Mouse (Mus musculus) ZHBTc4 (cell line): Measurements from ENCODE around the gene Gm10401.
"Not testable (repeated sequence)": the region's sequence is repeated elsewhere in the genome, so short reads cannot be mapped to it uniquely, and the experiment has no call there.

Experiments used
- DNase-seq: peaks from one replicate; pipeline ENCODE4 v3.0.0-alpha.2; 2011; ENCODE audit warnings: low read depth, low spot score

Gm10401 gene

DNA sequence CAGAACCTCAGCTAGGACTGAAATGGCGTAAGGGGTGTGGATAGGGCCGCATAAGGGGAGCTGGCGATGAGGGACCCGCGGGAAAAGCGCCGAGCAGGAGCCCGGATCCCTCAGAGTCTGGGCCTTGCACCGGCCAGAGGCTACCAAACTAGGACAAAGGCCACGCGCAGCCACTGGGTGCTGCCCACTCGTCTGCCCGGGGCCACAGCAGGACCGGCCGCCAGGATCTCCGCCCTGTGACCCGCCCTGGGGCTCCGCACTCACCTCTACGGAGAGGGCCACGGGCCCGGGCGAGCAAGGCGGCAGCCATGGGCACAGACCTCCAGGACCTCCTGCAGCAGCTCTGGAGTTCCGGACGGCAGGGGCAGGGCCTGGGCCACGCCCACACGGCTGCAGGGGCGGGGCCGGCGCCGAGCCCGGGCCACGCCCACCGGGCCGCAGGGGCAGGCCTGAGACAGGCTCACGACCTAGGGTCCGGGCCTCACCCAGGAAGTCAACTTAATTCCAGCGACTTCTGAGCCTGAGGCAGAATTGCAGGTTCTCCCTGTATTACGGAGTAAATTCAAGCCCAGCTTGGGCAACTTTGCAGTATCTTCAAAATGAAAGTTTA lies 21.0 kb upstream of the Gm10401 start, which contains the start of gene Acads:
Gene Acads, minus strand, starts transcription at position 386 of the 610 bp plus-strand sequence.
- DNase-seq, result peak; percentile 89

DNA sequence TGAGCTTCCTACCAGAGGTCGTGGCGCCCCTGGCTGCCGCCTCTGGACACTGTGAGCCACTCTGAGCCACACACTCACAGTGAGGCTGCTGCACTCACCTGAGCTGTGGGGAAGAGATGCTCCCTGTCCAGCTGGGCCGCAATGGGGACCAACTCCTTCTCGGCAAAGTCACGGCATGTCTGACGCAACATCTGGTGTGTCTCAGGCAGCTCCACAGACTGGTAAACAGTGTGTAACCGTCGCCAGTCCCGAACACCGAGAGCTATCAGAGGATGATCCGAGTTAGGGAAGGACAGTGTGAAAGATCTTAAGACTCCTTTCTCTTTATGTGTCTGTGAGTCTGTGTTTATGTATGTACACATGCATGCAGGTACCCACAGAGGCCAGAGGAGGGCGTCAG lies 19.4 kb upstream of the Gm10401 start:
- no peak for DNase-seq

GRCm38 (mm10) chr5:115116426-115116825 lies 18.3 kb upstream of the Gm10401 start:
- DNase-seq, result peak; percentile 70

- DNase-seq, result no peak
Observed at GRCm38 (mm10) chr5:115114501-115114900, 16.4 kb upstream of the Gm10401 start.

GRCm38 (mm10) chr5:115113244-115113643 lies 15.1 kb upstream of the Gm10401 start:
- no peak for DNase-seq

DNA sequence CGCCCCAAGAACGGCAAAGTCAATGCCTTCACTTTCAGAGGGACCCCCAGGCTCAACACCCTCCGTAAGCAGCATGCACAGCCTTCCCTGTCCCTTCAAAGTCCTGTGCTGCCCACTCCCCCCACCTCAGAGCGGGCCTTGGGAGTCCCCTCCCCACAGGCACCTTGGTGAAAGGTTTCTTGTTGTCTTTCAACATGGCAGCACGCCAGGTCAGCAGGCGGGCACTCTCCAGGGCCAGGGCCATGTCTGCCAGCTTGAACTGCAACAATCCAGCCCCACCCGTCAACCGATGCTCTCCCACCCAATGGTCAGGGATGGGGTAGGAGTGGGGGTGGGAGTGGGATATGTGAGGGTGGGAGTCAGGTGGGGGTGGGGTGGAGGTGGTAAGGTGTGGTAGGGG lies 13.1 kb upstream of the Gm10401 start:
- no peak for DNase-seq

- DNase-seq, result not testable (repeated sequence)
Observed at GRCm38 (mm10) chr5:115103253-115103652, 5.2 kb upstream of the Gm10401 start.

DNA sequence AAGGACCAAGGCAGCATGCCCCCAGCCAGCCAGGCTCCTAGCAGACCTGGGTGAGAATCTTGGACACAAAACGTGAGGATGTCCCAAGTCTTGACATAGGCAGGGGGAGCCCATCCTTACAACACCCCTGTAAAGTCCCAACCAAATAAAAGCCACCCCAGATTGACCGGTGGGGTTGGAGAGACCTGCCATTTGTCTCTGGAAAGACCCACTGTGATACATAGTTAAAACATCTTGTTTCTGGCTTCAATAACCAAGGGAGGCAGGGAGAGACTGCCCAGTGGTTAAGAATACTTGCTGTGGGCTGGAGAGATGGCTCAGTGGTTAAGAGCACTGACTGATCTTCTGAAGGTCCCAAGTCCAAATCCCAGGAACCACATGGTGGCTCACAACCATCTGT lies 4.1 kb upstream of the Gm10401 start:
- no peak for DNase-seq

DNA sequence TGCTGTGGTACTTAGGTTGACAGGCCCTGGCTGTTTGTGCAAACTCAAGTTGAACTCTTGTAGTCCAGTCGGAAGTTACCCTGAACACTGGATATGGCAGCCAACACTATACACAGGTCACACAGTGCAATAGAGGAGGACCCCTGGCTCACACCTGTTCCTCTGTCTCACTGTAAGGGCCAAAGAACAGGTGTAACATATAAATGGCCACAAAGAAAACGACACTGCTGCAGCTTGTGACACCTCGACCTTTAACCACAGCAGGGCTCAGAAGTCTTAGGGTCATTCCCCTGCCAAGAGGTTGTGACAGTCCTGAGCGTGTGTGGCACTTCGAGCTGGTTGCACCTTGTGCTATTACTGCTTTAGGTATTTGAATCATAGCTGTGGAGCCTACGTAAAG lies 2.4 kb upstream of the Gm10401 start:
- DNase-seq, result no peak

DNA sequence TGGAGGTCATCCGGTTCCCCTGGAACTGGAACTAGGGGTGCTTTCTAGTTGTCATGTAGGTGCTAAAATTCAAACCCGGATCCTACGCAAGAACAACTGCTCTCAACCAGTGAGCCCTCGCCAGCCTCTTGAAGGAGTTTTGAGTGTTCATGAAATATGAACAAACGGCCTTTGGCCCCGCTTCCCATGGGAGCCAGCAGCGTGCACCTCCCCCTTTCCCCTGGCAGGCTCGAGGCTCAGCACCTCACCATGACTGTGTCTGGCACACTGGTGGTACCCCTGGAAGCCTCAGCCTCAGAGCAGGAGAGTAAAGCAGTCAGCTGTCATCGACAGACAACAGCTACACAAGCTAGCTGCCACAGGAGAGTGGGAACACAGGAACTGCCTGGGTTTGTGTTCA lies 1.9 kb upstream of the Gm10401 start:
- no peak for DNase-seq

- DNase-seq, result no peak
Observed at GRCm38 (mm10) chr5:115099530-115099929, 1.4 kb upstream of the Gm10401 start.

DNA sequence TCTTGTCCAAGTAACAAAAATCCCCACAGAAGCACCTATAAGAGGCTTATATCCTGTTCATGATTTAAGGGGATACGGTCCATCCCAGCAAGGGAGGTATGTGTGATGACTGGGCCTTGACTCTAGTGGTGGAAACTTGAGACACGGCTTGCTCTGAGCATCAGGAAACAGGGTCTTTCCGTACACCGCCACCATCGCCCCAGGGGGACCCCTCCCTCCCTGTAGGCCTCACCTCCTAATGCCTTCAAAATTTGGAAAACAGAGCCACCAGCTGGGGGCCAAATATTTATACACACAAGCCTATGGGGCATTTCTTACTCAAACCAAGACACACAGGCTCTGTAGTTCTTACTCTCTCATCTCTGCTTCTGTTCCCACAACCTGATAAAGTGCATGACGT lies 6.3 kb downstream of the Gm10401 start:
- peak; percentile 60 for DNase-seq

DNA sequence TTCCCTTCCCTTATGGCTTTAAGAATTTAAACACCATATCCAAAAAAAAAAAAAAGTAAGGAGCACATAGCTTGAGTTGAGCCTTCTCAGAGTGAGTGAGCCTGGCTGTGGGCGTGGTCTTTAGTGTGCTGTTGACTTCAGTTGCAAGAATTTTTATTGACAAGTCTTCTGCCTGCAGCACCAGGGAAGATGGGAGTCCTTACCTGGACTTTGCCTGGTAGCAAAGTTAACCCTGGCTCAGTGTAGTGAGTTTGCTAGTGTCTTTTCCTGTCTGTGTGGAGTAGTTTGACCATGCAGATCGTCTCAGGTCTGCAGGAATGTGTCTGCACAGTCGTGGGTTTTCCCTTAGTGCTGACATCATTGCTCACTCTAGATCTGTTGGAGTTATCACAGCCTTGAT lies 7.1 kb downstream of the Gm10401 start:
- DNase-seq, result peak; percentile 47

- DNase-seq, result no peak
Observed at GRCm38 (mm10) chr5:115089592-115090268, 8.4 kb downstream of the Gm10401 start.

GRCm38 (mm10) chr5:115085675-115086074 lies 12.4 kb downstream of the Gm10401 start:
- no peak for DNase-seq

DNA sequence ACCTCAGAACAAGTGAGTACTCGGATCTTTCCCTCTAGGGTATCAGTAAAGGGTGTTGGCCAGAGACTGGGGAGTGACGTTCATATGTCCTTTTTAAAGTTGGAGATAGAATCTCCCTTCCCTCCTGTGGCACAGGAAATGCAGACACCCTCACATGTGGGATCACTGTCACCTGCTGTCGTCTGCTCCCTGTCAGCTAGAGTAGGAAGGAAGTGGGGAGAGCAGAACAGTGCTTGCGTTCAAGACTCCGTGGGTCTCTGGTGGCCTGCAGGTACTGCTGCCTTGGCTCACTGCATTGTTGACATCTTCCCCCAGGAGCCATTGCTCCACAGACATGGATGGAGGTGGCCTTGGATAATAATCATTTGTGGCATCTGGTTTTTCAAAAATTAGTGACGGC lies 14.6 kb downstream of the Gm10401 start:
- no peak for DNase-seq

DNA sequence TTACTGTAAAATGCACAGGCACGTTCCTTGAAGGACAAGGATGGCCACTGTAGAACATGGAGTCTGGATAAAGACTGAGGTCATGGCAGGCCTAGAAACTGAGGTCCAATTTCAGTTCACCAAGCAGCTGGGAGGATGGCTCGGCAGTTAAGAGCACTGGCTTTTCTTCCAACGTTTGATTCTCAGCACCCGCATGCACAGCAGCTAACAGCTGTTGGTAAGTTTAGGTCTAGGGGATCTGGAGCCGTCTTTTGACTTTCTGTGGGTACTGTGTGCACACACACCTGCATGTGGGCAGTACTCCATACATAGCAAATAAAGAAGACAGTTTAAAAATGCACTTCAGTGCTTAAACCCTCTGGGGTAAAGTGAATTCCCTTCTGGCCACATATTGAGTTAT lies 16.5 kb downstream of the Gm10401 start:
- no peak for DNase-seq

DNA sequence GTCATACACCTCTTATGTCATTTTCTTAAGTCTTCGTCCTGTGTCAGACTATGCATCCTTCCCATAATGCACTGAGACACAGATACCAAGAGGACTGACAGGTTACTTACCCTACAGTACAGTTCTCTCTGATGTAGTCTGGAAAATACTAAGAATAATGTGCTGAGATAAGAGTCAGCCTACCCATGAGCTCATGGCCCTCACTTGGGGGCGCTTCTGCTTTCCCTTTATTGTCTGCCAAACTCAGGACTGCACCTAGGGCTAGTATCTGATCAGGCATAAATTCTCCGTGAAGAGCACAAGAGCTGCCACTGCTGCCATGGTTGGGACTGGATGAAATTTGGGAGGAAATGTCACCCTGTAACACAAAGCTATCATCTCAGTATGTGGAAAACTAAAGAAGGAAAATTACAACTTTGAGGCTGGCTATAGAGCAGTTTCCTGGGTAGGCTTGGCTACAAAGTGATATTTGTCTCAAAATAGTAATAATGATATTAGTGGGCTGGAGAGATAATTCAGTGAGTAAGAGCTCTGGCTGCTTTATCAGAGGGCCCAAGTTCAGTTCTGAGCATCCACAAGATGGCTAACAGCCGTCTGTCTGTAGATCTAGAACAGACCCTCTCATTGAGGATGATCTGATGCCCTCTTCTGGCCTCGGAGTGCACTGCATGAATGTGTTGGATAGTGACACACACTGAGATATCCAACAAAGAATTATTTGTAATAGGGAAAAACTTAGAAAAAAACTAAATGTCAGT lies 21.8 kb downstream of the Gm10401 start:
- peak; percentile 80 for DNase-seq

GRCm38 (mm10) chr5:115074749-115075148 lies 23.3 kb downstream of the Gm10401 start:
- no peak for DNase-seq

DNA sequence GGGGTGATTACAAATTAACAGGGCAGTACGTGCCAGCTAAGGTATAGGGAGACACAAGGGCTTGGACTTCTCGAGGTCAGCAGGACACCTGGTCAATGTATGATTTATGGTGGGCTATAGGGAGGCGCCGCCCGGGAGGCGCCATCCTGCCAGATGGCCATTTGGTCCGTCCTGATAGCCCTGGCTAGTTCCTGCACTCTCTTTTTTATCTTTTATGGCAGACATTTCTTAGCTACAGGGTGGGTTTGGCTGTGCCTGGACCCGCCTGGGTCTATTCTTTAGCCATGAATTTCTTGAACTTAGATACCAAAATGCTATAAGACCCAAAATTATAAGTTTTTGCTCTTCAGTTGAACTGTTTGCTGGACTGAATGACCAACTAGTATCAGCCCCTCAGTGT lies 24.8 kb downstream of the Gm10401 start:
- DNase-seq, result not testable (repeated sequence)

- no peak for DNase-seq
Observed at GRCm38 (mm10) chr5:115072143-115072542, 26.0 kb downstream of the Gm10401 start.

GRCm38 (mm10) chr5:115071096-115071901 lies 26.8 kb downstream of the Gm10401 start:
- no peak for DNase-seq
